Mouse (Mus musculus): ENCODE results near the gene Ctsz. TPM values are rescaled to one million over a fixed set of nuclear protein-coding genes. Genes with fewer than 3 reads are reported as not detected.
A peak's percentile ranks its signal among the peaks of the same experiment; 100 is the strongest.

The Ctsz gene
- polyA plus RNA-seq, 1 experiment from 2014 or later, result 110 TPM

DNA sequence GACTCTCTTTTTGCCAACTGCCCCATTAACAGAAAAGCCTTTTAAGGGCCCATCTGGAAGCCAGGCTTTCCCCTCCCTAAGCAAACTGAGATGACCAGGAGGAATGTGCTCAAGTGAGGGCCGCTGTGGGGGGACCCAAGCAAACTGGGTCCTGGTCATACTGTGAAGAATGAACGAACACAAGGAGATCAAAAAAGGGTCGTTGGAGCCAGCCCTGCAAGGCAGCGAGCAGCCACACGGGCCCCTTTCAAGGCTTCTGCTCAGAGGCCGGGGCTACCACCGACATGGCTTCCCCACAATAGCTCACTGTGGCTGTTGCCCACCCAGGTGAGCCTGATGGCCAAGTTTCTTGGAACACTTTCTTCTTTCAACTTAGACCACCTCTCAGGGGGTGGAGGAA is 7.7 kb upstream of the Ctsz start:
- no peaks in the 10 kb centered on the region; the same call in 1 of the 2 replicates for H3K27me3 ChIP-seq (ENCODE audit: control insufficient read depth, insufficient read depth, low read length)
- H3K4me2 ChIP-seq, result no peak overlapping the region
- H3K9ac ChIP-seq (ENCODE audit: low read depth, low read length), result no peak overlapping the region
- H3K4me1 ChIP-seq (ENCODE audit: control insufficient read depth, insufficient read depth, low read length), result peaks cover 3% of the 10 kb centered on the region; the same call in 1 of the 2 replicates
- no peaks in the 10 kb centered on the region for H3K9me3 ChIP-seq (replicated peaks; ENCODE audit: control insufficient read depth, low read length)
- H3K4me3 ChIP-seq (ENCODE audit: low read depth, low read length), result no peak overlapping the region
- H3K27ac ChIP-seq (ENCODE audit: low read depth, low read length), result no peak overlapping the region
- H3K36me3 ChIP-seq (ENCODE audit: control insufficient read depth, insufficient read depth, low read length), result no peaks in the 10 kb centered on the region
- 56% methylated on average over 7 of the region's 7 CpGs for WGBS (ENCODE audit: insufficient replicate concordance)
- no peak for ATAC-seq (replicated peaks; ENCODE audit: insufficient number of reproducible peaks, low FRiP score, low TSS enrichment)

DNA sequence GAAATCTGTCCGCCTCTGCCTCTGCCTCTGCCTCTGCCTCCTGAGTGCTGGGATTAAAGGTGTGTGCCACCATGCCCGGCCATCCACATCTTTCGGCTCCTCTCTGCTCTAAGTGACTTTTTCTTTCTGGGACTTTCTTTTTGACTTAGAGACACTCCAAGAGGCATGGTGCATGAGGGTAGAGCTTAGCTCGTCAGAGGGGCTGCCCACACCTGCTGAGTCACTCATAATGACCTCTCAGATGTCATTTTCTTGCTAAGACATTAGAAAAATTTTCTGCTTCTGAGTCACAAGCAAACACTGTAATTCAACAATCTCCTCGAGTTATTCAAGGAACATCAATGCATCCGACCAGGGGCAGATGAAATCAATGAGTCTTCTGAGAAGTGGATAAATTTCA is 6.2 kb upstream of the Ctsz start:
- H3K27me3 ChIP-seq (ENCODE audit: control insufficient read depth, insufficient read depth, low read length), result no peaks in the 10 kb centered on the region; the same call in 1 of the 2 replicates
- H3K9ac ChIP-seq (ENCODE audit: low read depth, low read length), result no peak overlapping the region
- H3K9me3 ChIP-seq (replicated peaks; ENCODE audit: control insufficient read depth, low read length), result no peaks in the 10 kb centered on the region
- 79% methylated on average over 6 of the region's 6 CpGs for whole genome bisulfite sequencing (ENCODE audit: insufficient replicate concordance)
- peaks cover 3% of the 10 kb centered on the region; the same call in 1 of the 2 replicates for H3K4me1 ChIP-seq (ENCODE audit: control insufficient read depth, insufficient read depth, low read length)
- H3K4me3 ChIP-seq (ENCODE audit: low read depth, low read length), result no peak overlapping the region
- no peak for ATAC-seq (replicated peaks; ENCODE audit: insufficient number of reproducible peaks, low FRiP score, low TSS enrichment)
- H3K36me3 ChIP-seq (ENCODE audit: control insufficient read depth, insufficient read depth, low read length), result no peaks in the 10 kb centered on the region
- no peak overlapping the region for H3K4me2 ChIP-seq
- no peak overlapping the region for H3K27ac ChIP-seq (ENCODE audit: low read depth, low read length)

DNA sequence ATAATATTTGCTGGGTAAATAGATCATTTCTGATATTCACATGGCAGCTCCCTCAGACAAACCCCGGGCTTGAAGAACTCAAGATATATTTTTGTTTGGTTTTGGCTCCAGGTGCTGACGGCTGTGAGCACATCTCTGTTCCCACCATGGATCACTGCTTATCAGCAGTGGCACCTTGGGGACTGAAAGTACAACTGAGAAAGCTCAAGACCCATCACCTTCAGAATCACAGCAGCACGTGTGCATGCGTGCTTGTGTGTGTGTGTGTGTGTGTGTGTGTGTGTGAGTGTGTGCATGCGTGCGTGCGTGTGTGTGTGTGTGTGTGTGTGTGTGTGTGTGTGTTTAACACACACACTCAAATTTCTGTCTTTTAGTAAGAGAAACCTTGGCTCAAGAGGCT is 5.5 kb upstream of the Ctsz start:
- H3K4me1 ChIP-seq (ENCODE audit: control insufficient read depth, insufficient read depth, low read length), result peaks cover 4% of the 10 kb centered on the region; the same call in 1 of the 2 replicates
- WGBS (ENCODE audit: insufficient replicate concordance), result 65% methylated on average over 7 of the region's 7 CpGs
- no peaks in the 10 kb centered on the region for H3K36me3 ChIP-seq (ENCODE audit: control insufficient read depth, insufficient read depth, low read length)
- no peak overlapping the region for H3K9ac ChIP-seq (ENCODE audit: low read depth, low read length)
- H3K9me3 ChIP-seq (replicated peaks; ENCODE audit: control insufficient read depth, low read length), result no peaks in the 10 kb centered on the region
- no peak for ATAC-seq (replicated peaks; ENCODE audit: insufficient number of reproducible peaks, low FRiP score, low TSS enrichment)
- H3K27ac ChIP-seq (ENCODE audit: low read depth, low read length), result no peak overlapping the region
- H3K4me3 ChIP-seq (ENCODE audit: low read depth, low read length), result no peak overlapping the region
- no peak overlapping the region for H3K4me2 ChIP-seq
- no peaks in the 10 kb centered on the region; the same call in 1 of the 2 replicates for H3K27me3 ChIP-seq (ENCODE audit: control insufficient read depth, insufficient read depth, low read length)

DNA sequence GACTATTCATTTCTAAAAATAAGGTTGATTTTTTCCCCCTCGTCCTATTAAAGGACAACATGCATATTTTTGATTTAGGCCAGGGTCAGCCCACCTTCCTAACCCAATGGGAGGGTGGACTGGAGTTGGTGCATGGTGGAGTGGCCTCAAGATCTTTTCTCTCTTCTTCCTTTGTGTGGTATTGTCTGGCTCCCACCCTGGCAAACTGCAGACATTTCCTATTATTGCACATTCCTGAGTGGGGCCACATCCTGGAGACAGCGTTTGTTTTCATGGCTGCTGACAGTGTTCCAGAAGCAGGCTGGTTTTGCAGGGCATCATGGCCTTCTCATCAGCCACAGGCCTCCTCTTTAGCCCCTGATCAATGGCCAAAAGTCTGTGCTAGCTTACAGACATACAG is 4.2 kb upstream of the Ctsz start:
- Histone ChIP-seq H3K4me2 (no peak overlapping the region), H3K27me3 (ENCODE audit: control insufficient read depth, insufficient read depth, low read length) (no peaks in the 10 kb centered on the region), H3K27ac (ENCODE audit: low read depth, low read length) (no peak overlapping the region), H3K4me1 (ENCODE audit: control insufficient read depth, insufficient read depth, low read length) (peaks cover 13% of the 10 kb centered on the region; the same call in 1 of the 2 replicates), H3K4me3 (ENCODE audit: low read depth, low read length) (no peak overlapping the region), H3K9ac (ENCODE audit: low read depth, low read length) (no peak overlapping the region), H3K9me3 (replicated peaks; ENCODE audit: control insufficient read depth, low read length) (no peaks in the 10 kb centered on the region), H3K36me3 (ENCODE audit: control insufficient read depth, insufficient read depth, low read length) (no peaks in the 10 kb centered on the region)
- no peak for ATAC-seq (replicated peaks; ENCODE audit: insufficient number of reproducible peaks, low FRiP score, low TSS enrichment)
- 62% methylated on average over 2 of the region's 2 CpGs for whole genome bisulfite sequencing (ENCODE audit: insufficient replicate concordance)

DNA sequence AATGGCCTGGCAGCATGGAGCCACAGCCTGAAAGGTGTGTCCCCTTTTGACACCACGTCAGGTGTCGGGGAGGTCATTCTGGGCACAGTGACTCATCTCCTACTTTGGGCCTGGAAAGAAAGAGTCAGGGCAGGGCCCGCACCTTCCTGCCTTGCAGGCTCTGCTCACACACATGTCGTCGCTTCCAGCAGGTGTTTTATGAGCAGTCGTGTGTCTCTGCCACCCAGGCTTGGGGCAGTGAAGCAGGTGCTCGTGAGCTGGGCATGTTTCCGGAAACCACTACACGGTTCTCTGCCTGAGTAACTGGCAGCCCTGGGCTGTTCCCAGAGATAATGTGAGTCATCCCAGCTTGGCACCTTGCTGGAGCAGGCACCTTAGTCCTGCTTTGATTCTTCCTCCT is 3.6 kb upstream of the Ctsz start:
- no peaks in the 10 kb centered on the region for H3K9me3 ChIP-seq (replicated peaks; ENCODE audit: control insufficient read depth, low read length)
- H3K4me1 ChIP-seq (ENCODE audit: control insufficient read depth, insufficient read depth, low read length), result peaks cover 16% of the 10 kb centered on the region; the same call in 1 of the 2 replicates
- no peak overlapping the region for H3K9ac ChIP-seq (ENCODE audit: low read depth, low read length)
- H3K27ac ChIP-seq (ENCODE audit: low read depth, low read length), result no peak overlapping the region
- H3K4me2 ChIP-seq, result no peak overlapping the region
- no peaks in the 10 kb centered on the region for H3K27me3 ChIP-seq (ENCODE audit: control insufficient read depth, insufficient read depth, low read length)
- no peak for ATAC-seq (replicated peaks; ENCODE audit: insufficient number of reproducible peaks, low FRiP score, low TSS enrichment)
- 66% methylated on average over 9 of the region's 9 CpGs for WGBS (ENCODE audit: insufficient replicate concordance)
- H3K4me3 ChIP-seq (ENCODE audit: low read depth, low read length), result no peak overlapping the region
- H3K36me3 ChIP-seq (ENCODE audit: control insufficient read depth, insufficient read depth, low read length), result no peaks in the 10 kb centered on the region

DNA sequence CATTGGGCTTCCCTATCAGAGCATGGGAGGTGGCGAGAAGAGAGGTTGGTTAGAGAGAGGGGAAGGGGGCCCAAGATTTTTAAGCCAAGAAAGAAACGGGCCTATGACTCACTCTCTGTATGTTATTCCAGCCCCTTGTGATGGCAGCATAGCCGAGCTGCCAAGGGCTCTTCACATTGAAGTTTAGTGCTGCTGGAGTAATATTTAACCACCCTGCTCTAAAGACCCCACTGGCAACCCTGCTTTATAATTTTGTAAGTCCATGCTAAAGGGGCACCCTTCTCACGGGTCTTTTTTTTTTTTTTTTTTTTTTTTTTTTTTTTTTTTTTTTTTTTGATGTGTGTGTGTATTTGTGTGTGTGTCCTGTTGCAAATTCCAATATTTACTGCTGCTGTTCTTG is 3.1 kb upstream of the Ctsz start:
- Histone ChIP-seq H3K27me3 (ENCODE audit: control insufficient read depth, insufficient read depth, low read length) (no peaks in the 10 kb centered on the region), H3K9me3 (replicated peaks; ENCODE audit: control insufficient read depth, low read length) (no peaks in the 10 kb centered on the region), H3K4me2 (no peak overlapping the region), H3K9ac (ENCODE audit: low read depth, low read length) (no peak overlapping the region), H3K36me3 (ENCODE audit: control insufficient read depth, insufficient read depth, low read length) (no peaks in the 10 kb centered on the region), H3K4me1 (ENCODE audit: control insufficient read depth, insufficient read depth, low read length) (peaks cover 16% of the 10 kb centered on the region; the same call in 1 of the 2 replicates), H3K4me3 (ENCODE audit: low read depth, low read length) (no peak overlapping the region), H3K27ac (ENCODE audit: low read depth, low read length) (no peak overlapping the region)
- 66% methylated on average over 4 of the region's 4 CpGs for WGBS (ENCODE audit: insufficient replicate concordance)
- ATAC-seq (replicated peaks; ENCODE audit: insufficient number of reproducible peaks, low FRiP score, low TSS enrichment), result no peak

DNA sequence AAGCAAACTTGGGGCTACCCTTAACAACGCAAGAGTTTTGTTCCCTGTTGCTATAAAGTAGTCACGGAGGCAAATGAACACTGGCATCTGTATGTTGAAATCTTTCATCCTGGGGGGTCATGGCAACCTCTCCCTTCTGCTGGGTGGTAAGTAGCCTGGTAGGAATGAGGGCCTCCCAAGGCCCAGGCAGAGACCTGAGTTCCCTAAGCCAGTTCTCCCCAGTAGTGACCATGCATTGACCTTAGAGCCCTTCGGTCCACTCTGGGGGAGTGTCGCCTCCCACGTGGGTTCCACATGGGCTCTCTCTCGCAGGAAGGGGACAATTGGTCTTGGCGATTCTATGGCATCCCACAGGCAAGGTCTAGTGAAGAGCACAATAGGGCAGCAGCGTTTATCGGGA is 1.1 kb upstream of the Ctsz start:
- peaks cover 16% of the 10 kb centered on the region; the same call in 1 of the 2 replicates for H3K4me1 ChIP-seq (ENCODE audit: control insufficient read depth, insufficient read depth, low read length)
- H3K9me3 ChIP-seq (replicated peaks; ENCODE audit: control insufficient read depth, low read length), result no peaks in the 10 kb centered on the region
- no peak for ATAC-seq (replicated peaks; ENCODE audit: insufficient number of reproducible peaks, low FRiP score, low TSS enrichment)
- H3K27me3 ChIP-seq (ENCODE audit: control insufficient read depth, insufficient read depth, low read length), result no peaks in the 10 kb centered on the region
- H3K9ac ChIP-seq (ENCODE audit: low read depth, low read length), result no peak overlapping the region
- H3K4me3 ChIP-seq (ENCODE audit: low read depth, low read length), result no peak overlapping the region
- H3K36me3 ChIP-seq (ENCODE audit: control insufficient read depth, insufficient read depth, low read length), result no peaks in the 10 kb centered on the region
- 81% methylated on average over 9 of the region's 9 CpGs for WGBS (ENCODE audit: insufficient replicate concordance)
- H3K4me2 ChIP-seq, result no peak overlapping the region
- H3K27ac ChIP-seq (ENCODE audit: low read depth, low read length), result no peak overlapping the region

DNA sequence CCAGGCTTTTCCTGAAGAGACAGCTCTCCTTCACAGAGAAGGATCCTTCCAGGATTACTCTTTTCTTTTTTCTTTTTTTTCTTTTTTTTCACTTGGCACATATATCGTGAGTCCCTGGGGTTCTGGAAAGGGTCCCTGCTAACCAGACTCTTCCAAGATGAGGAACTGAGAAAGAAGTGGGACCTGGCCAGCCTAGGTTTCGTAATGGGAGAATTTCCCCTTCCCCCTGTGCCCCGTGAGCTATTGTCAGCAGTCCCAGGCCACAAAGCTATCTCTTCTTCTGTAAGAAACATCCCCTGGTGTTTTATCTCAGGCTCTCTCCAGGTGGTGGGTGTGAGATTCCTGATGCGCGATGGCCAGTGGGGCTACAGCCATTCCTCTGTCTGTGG is 605 bp upstream of the Ctsz start:
- no peaks in the 10 kb centered on the region for H3K36me3 ChIP-seq (ENCODE audit: control insufficient read depth, insufficient read depth, low read length)
- peak overlapping the region; percentile 75; the same call in 1 of the 2 replicates for H3K9ac ChIP-seq (ENCODE audit: low read depth, low read length)
- H3K4me2 ChIP-seq, result peak overlapping the region; percentile 74
- WGBS (ENCODE audit: insufficient replicate concordance), result 23% methylated on average over 5 of the region's 5 CpGs
- H3K27me3 ChIP-seq (ENCODE audit: control insufficient read depth, insufficient read depth, low read length), result no peaks in the 10 kb centered on the region
- H3K4me3 ChIP-seq (ENCODE audit: low read depth, low read length), result peak overlapping the region; percentile 68; the same call in 1 of the 2 replicates
- no peak for ATAC-seq (replicated peaks; ENCODE audit: insufficient number of reproducible peaks, low FRiP score, low TSS enrichment)
- no peak overlapping the region for H3K27ac ChIP-seq (ENCODE audit: low read depth, low read length)
- H3K9me3 ChIP-seq (replicated peaks; ENCODE audit: control insufficient read depth, low read length), result no peaks in the 10 kb centered on the region
- peaks cover 16% of the 10 kb centered on the region; the same call in 1 of the 2 replicates for H3K4me1 ChIP-seq (ENCODE audit: control insufficient read depth, insufficient read depth, low read length)

DNA sequence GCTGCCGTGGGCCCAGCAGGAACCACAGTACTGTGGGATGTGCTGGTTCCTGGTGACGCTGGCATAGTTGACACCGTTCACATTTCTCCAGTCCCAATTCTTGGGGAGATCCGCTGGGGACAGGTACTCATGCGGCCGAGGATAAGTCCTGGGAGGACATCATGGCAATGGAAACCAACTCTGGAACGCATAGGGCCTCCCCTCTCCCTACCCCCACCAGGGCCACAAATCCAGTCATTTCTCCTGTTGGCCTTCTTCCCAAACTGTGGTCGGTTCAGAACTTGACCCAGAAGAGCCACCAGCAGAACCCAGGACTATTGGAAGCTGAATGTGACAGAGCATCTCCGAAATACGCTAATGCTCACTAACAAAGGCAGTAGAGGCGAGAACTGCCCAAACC is 658 bp downstream of the Ctsz start:
- Histone ChIP-seq H3K4me3 (ENCODE audit: low read depth, low read length) (peak overlapping the region; percentile 68), H3K9me3 (replicated peaks; ENCODE audit: control insufficient read depth, low read length) (no peaks in the 10 kb centered on the region), H3K27me3 (ENCODE audit: control insufficient read depth, insufficient read depth, low read length) (no peaks in the 10 kb centered on the region), H3K27ac (ENCODE audit: low read depth, low read length) (no peak overlapping the region), H3K36me3 (ENCODE audit: control insufficient read depth, insufficient read depth, low read length) (no peaks in the 10 kb centered on the region; the same call in 1 of the 2 replicates), H3K4me2 (peak overlapping the region; percentile 74), H3K4me1 (ENCODE audit: control insufficient read depth, insufficient read depth, low read length) (peaks cover 16% of the 10 kb centered on the region; the same call in 1 of the 2 replicates), H3K9ac (ENCODE audit: low read depth, low read length) (peak overlapping the region; percentile 75)
- ATAC-seq (replicated peaks; ENCODE audit: insufficient number of reproducible peaks, low FRiP score, low TSS enrichment), result no peak
- 66% methylated on average over 11 of the region's 11 CpGs for WGBS (ENCODE audit: insufficient replicate concordance)

Data from heart, embryonic 11.5 days (tissue).